Mouse (Mus musculus): Measurements from ENCODE around the gene Sec31b. TPM values are rescaled to one million over a fixed set of nuclear protein-coding genes. Genes with fewer than 3 reads are reported as not detected.

Gene Sec31b
- 6.7 TPM for polyA plus RNA-seq (2017; shearing (Covaris generic))

DNA sequence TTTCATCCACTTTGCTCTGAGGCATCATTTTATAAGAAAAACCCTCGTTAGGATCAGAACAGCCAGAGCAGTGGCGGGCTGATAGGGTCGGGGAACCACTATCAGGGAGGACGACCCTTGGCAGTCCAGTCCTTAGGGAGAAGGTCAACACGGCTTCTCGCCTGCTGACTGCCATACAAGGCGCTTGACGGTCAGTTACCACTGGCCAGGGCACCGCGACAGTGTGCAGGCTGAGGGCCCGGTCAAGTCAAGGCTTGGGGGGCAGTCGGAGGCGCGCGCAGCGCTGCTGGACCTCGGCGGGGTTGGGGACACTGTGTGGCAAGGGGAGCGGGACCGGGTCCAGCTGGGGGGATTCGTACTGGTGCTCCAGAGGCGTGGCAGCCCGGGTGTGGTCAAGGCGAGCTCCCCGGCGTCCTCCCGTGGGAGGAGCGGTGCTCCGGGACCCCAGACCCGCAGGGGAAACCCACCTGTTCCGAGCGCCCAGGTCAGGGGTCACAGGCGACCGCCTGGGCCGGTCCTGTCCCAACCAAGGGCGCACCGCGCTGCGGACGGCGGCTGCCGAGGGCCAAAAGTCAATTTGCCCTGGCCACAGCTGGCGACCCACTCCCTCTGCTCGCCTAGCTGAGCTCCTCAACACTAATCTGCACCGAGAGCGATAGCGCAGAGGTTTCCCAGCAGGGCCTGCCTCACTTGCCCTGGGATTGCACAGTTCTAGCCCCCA, at the start of gene Sec31b:
Gene Sec31b (minus strand): TSS at position 544 of the 721 bp plus-strand sequence.

DNA sequence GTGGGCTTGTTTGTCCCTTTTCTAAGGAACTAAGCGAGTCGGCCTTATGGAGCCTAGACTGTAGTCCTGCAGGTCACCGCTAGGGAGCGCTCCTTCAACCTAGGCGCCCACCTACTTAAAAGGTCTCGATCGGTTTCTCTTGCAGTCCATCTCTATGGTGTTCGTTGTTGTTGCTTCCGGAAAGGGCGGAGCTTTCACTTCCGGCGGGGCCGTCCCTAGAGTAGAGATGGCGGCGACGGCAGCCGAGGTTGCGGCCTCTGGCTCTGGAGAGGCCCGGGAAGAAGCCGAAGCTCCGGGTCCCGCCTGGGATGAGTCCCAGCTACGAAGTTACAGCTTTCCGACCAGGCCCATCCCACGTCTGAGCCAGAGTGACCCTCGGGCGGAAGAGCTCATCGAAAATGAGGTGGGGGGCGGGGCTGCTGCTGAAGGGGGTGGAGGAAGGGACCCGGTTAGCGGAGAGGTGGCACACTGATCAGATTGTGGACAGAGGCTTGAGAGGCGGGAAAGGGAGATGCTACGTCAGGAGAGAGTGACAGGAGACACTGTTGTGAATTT, 17.1 kb upstream of the Sec31b start, which contains the start of gene Hif1an:
Gene Hif1an (plus strand): TSS at position 199 of the 555 bp plus-strand sequence.

DNA sequence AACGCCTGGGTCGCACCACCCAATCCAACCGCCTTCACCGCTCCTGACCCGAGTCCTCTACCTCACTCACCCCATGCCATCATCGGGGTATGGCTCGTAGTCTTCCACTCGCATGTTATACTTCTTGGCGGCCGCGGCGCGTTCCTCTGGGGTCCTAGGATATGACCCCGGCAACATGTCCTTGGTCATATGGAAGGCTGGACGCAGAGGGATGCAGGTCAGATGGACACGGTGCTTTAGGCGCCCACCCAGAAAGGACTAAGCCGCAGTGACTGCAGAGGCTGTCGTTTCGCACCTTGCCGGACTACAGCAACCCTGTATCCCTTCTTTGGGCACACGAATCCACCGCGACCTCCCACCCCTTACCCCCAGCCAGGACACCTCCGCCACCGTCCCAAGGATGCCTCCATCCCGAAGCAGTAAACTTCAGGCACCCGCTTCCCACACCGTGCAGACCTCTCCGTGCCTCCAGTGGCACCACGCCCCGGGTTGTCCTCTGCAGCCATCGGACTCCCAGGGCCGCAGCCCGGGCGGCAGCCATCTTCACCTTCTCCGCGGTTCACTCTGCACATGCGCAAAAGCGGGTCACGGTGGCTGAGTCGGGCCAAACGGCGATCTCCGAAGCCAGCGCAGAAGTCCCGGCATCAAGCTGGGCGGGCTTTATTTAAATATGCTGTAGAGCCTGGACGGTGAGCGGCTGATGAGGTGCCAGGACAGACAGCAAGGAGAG, 9.4 kb upstream of the Sec31b start, which contains the start of gene Ndufb8:
Gene Ndufb8 (minus strand): TSS at position 580 of the 730 bp plus-strand sequence.

DNA sequence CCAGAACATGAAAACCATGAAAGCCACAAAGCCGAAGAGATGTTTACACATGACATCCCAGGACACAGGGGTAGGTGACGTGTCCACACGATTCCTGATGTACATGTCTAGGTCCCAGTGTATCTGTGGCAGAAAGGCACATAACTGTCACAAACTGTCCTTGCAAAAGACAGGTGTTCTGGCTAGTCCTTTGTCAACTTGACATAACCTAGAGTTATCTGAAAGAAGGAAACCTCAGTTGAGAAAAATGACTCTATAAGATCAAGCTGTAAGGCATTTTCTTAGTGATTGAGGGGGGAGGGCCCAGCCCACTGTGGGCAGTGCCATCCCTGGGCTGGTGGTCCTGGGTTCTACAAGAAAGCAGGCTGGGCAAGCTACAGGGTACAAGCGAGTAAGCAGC, 7.1 kb upstream of the Sec31b start, which contains the start of gene Gm20538:
Gene Gm20538 (minus strand): TSS at position 101 of the 400 bp plus-strand sequence.

DNA sequence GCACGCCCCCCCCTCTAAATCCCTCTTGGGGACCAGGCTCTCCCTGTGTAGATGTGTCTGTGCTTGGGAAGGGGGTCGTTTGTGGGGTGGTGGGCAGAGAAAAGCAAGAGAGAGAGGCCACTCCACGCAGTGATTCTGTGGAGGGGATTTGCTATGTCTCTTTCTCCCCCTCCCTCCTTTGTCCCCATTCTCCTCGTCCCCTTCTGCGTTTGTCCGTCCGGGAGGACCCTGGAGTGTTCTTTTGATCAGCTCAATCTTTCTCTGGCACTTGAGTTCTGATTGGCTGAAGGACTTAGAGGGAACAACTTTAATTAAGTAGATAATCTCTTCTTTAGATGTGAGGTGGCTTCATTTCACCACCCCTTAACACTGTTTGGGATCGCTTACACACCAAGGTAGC, 52.5 kb downstream of the Sec31b start, which contains the start of gene Wnt8b:
Gene Wnt8b (plus strand): TSS at position 345 of the 400 bp plus-strand sequence.

Other genes with a start within 250 kb of the Sec31b start
- gene Scd4, start 212.8 kb downstream of the Sec31b start, polyA plus RNA-seq (2017; shearing (Covaris generic)): 0.45 TPM
- 0.63 TPM for gene Scd1, start 138.0 kb downstream of the Sec31b start, polyA plus RNA-seq (2017; shearing (Covaris generic))
- 0.14 TPM for gene Wnt8b, start 52.4 kb downstream of the Sec31b start, polyA plus RNA-seq (2017; shearing (Covaris generic))
- 8.2 TPM for gene Gm20538, start 7.0 kb upstream of the Sec31b start, polyA plus RNA-seq (2017; shearing (Covaris generic))
- gene Ndufb8, start 9.6 kb upstream of the Sec31b start, polyA plus RNA-seq (2017; shearing (Covaris generic)): 286 TPM
- 26.3 TPM for gene Hif1an, start 17.0 kb upstream of the Sec31b start, polyA plus RNA-seq (2017; shearing (Covaris generic))
- gene Pax2, start 210.2 kb upstream of the Sec31b start, polyA plus RNA-seq (2017; shearing (Covaris generic)): not detected